ENCODE assay signal across 8 mouse cellular contexts in genomic region chr3:19894258-19894629, GRCm38 (mm10).
DNase-seq lines count a peak whose midpoint lies in the region; ATAC-seq and TF ChIP-seq lines count a peak whose summit lies in the region.

No protein-coding gene starts in this region.

- H3K27me3 ChIP-seq in heart, embryonic 16.5 days (ENCODE audit: control insufficient read depth, insufficient read depth, low read length) = no peaks in the 10 kb centered on the region
- H3K27me3 ChIP-seq in Patski = peaks cover 20% of the 10 kb centered on the region
- H3K27me3 ChIP-seq in hindbrain, embryonic 13.5 days = no peaks in the 10 kb centered on the region
- no peaks in the 10 kb centered on the region for H3K27me3 ChIP-seq in midbrain, embryonic 12.5 days

- H3K36me3 ChIP-seq in heart, embryonic 16.5 days (ENCODE audit: control insufficient read depth, insufficient read depth) = no peaks in the 10 kb centered on the region; the same call in 1 of the 2 replicates
- H3K36me3 ChIP-seq in hindbrain, embryonic 13.5 days = peaks cover 17% of the 10 kb centered on the region
- H3K36me3 ChIP-seq in midbrain, embryonic 12.5 days = peaks cover 13% of the 10 kb centered on the region

- H3K4me2 ChIP-seq in heart, embryonic 16.5 days (ENCODE audit: low read depth, low read length) = peak overlapping the region; percentile 72
- H3K4me2 ChIP-seq in hindbrain, embryonic 13.5 days = peak overlapping the region; percentile 87
- H3K4me2 ChIP-seq in midbrain, embryonic 12.5 days (replicated peaks) = peak overlapping the region; percentile 88

- peak; percentile 8; the same call in 1 of the 2 replicates for ATAC-seq in heart, embryonic 16.5 days (replicated peaks; ENCODE audit: extremely low read depth, insufficient read depth, low FRiP score)
- ATAC-seq in Patski = peak; percentile 13
- ATAC-seq in hindbrain, embryonic 13.5 days (ENCODE audit: low FRiP score) = no peak; the same call in 1 of the 2 replicates
- ATAC-seq in midbrain, embryonic 12.5 days (ENCODE audit: low FRiP score, low read depth) = no peak

- H3K4me1 ChIP-seq in heart, embryonic 16.5 days (ENCODE audit: control insufficient read depth, insufficient read depth, low read length) = peaks cover 17% of the 10 kb centered on the region
- H3K4me1 ChIP-seq in hindbrain, embryonic 13.5 days (replicated peaks) = peaks cover 30% of the 10 kb centered on the region
- H3K4me1 ChIP-seq in midbrain, embryonic 12.5 days = peaks cover 21% of the 10 kb centered on the region

- H3K4me3 ChIP-seq in heart, embryonic 16.5 days (ENCODE audit: low read length) = peak overlapping the region; percentile 81
- peak overlapping the region; percentile 95 for H3K4me3 ChIP-seq in hindbrain, embryonic 13.5 days
- peak overlapping the region; percentile 91 for H3K4me3 ChIP-seq in midbrain, embryonic 12.5 days

- H3K27ac ChIP-seq in heart, embryonic 16.5 days (ENCODE audit: low read length) = 0 out of 2 replicates have a peak overlapping the region, but pooled peaks have one; percentile 18
- H3K27ac ChIP-seq in hindbrain, embryonic 13.5 days = no peak overlapping the region
- H3K27ac ChIP-seq in midbrain, embryonic 12.5 days (replicated peaks) = no peak overlapping the region

- in situ Hi-C loops in Patski (cut with MboI; ENCODE audit: low pct_unique_long_range_greater_than_20kb) = loop anchor here (5.0 to 10.0 kb wide), 3 partner anchors 181 to 357 kb away; no protein-coding TSS in a partner anchor

- peak overlapping the region; percentile 76 for H3K9ac ChIP-seq in heart, embryonic 16.5 days (ENCODE audit: low read length)
- 0 out of 2 replicates have a peak overlapping the region, but pooled peaks have one; percentile 24 for H3K9ac ChIP-seq in hindbrain, embryonic 13.5 days
- H3K9ac ChIP-seq in midbrain, embryonic 12.5 days (replicated peaks) = peak overlapping the region; percentile 89

- DNase-seq in heart, adult 11 months = no peak
- DNase-seq in Patski (ENCODE audit: low read depth, low spot score) (no peak), MN1 (ENCODE audit: low spot score) (no peak)
- DNase-seq in left cerebral cortex, adult 18-20 months (ENCODE audit: low spot score in 2 of 2) = no peak
- DNase-seq in layer of hippocampus, postnatal 10 days (ENCODE audit: low spot score in 2 of 2) = no peak

- 5% methylated on average over 10 of the region's 10 CpGs for WGBS in heart, embryonic 16.5 days
- WGBS in hindbrain, embryonic 13.5 days = 6% methylated on average over 10 of the region's 10 CpGs
- 8% methylated on average over 10 of the region's 10 CpGs for WGBS in midbrain, embryonic 12.5 days

- CTCF ChIA-PET in Patski (lab: Charles Lee) = interaction anchor here (0.6 to 4.0 kb wide), 17 partner anchors 11 to 648 kb away, joined by 3 to 27 read pairs (median 4); partner anchors contain the start of genes 1700064H15Rik and Hltf

- H3K9me3 ChIP-seq in heart, embryonic 16.5 days (replicated peaks; ENCODE audit: control insufficient read depth, low read length) = no peaks in the 10 kb centered on the region
- H3K9me3 ChIP-seq in hindbrain, embryonic 13.5 days = no peaks in the 10 kb centered on the region
- H3K9me3 ChIP-seq in midbrain, embryonic 12.5 days = no peaks in the 10 kb centered on the region

- TF ChIP-seq CTCF in Patski (IDR thresholded peaks at IDR 0.05) = no peak

- POLR2A ChIA-PET in Patski (lab: Charles Lee) = interaction anchor here (1.1 to 1.3 kb wide), 3 partner anchors 91 to 647 kb away, joined by 3 to 4 read pairs (median 4); no protein-coding TSS in a partner anchor

Comparison
In these comparisons a context has a peak if more than half of its experiments do, and no peak if none do; other contexts are left out.
1. ATAC-seq: peak in heart, embryonic 16.5 days (single experiment) and Patski (single experiment); none in hindbrain, embryonic 13.5 days (single experiment) and midbrain, embryonic 12.5 days (single experiment).
2. H3K9ac ChIP-seq: peak in every context shown above with its lines; median percentile 89 in midbrain, embryonic 12.5 days; 76 in heart, embryonic 16.5 days; 24 in hindbrain, embryonic 13.5 days.
3. Peak in every context shown above with its lines, with median percentiles within 50 percentile points of each other: H3K4me2 ChIP-seq and H3K4me3 ChIP-seq.